Mouse (Mus musculus): ENCODE data around the gene Amer1. TPM values are rescaled to one million over a fixed set of nuclear protein-coding genes. Genes with fewer than 3 reads are reported as not detected.

Amer1 gene
- total RNA-seq (2014; rRNA removed), result 2.8 and 3.0 TPM in 2 replicates
- polyA plus RNA-seq (2012; rRNA removed), result 0.83 and 0.95 TPM in 2 replicates

DNA sequence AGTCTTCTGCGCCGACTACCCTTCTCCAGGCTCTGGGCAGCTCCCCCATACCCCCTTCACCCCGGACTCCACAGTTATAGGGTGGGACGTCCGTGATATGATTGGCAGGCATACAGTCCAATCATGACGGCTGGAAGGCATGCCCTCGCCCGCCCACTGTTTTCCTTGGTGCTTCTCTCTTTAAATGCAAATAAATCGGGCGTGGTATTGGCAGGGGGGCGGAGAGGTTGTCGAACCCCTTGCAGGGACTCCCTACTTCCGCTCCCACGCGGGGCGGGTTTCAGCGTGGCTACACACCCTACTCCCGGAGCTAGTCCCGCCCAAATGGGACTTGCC, at the start of gene Amer1:
Amer1 (minus strand) TSS at position 97 of the 336 bp plus-strand sequence.
- peak; percentile 90 for DNase-seq (ENCODE audit: extremely low read depth, low read depth, low spot score)
- 0 out of 2 replicates have a peak, but pooled peaks have one; percentile 13 for TF ChIP-seq POLR2A (IDR thresholded peaks at IDR 0.05; ENCODE audit: extremely low read depth, insufficient read depth, low read length)
- TF ChIP-seq CTCF (IDR thresholded peaks at IDR 0.05; ENCODE audit: low read depth, low read length), result no peak
- H3K27ac ChIP-seq (replicated peaks; ENCODE audit: insufficient read depth, low read depth, low read length), result peak within 1 kb of the TSS; percentile 82
- H3K4me1 ChIP-seq (ENCODE audit: control insufficient read depth, insufficient read depth, low read length), result no peaks in the 10 kb centered on the region
- H3K36me3 ChIP-seq (ENCODE audit: control insufficient read depth, insufficient read depth, low read length), result no peaks in the 10 kb centered on the region
- no peaks in the 10 kb centered on the region for H3K27me3 ChIP-seq (ENCODE audit: control insufficient read depth, insufficient read depth, low read length)
- under 1% methylated on average over 19 of the region's 19 CpGs for WGBS
- H3K9ac ChIP-seq (ENCODE audit: low read depth, low read length), result peak within 1 kb of the TSS; percentile 78
- H3K4me3 ChIP-seq (ENCODE audit: insufficient read depth, low read depth, low read length), result peak within 1 kb of the TSS; percentile 94
- peaks cover 6% of the 10 kb centered on the region; the same call in 1 of the 2 replicates for H3K79me2 ChIP-seq (ENCODE audit: control insufficient read depth, insufficient read depth, low read length)

GRCm38 (mm10) chrX:95457166-95457565, 12.5 kb upstream of the Amer1 start:
- Histone ChIP-seq H3K79me2 (ENCODE audit: control insufficient read depth, insufficient read depth, low read length) (no peaks in the 10 kb centered on the region), H3K4me3 (ENCODE audit: insufficient read depth, low read depth, low read length) (no peak overlapping the region), H3K36me3 (ENCODE audit: control insufficient read depth, insufficient read depth, low read length) (no peaks in the 10 kb centered on the region), H3K4me1 (ENCODE audit: control insufficient read depth, insufficient read depth, low read length) (no peaks in the 10 kb centered on the region), H3K9ac (ENCODE audit: low read depth, low read length) (no peak overlapping the region), H3K27ac (replicated peaks; ENCODE audit: insufficient read depth, low read depth, low read length) (no peak overlapping the region), H3K27me3 (ENCODE audit: control insufficient read depth, insufficient read depth, low read length) (no peaks in the 10 kb centered on the region)
- 74% methylated on average over 3 of the region's 3 CpGs for WGBS
- no peak for TF ChIP-seq CTCF (IDR thresholded peaks at IDR 0.05; ENCODE audit: low read depth, low read length)
- no peak for TF ChIP-seq POLR2A (IDR thresholded peaks at IDR 0.05; ENCODE audit: extremely low read depth, insufficient read depth, low read length)
- DNase-seq (ENCODE audit: extremely low read depth, low read depth, low spot score), result no peak

- Histone ChIP-seq H3K27ac (replicated peaks; ENCODE audit: insufficient read depth, low read depth, low read length) (no peak overlapping the region), H3K4me1 (ENCODE audit: control insufficient read depth, insufficient read depth, low read length) (no peaks in the 10 kb centered on the region), H3K36me3 (ENCODE audit: control insufficient read depth, insufficient read depth, low read length) (no peaks in the 10 kb centered on the region), H3K27me3 (ENCODE audit: control insufficient read depth, insufficient read depth, low read length) (no peaks in the 10 kb centered on the region), H3K9ac (ENCODE audit: low read depth, low read length) (no peak overlapping the region), H3K4me3 (ENCODE audit: insufficient read depth, low read depth, low read length) (no peak overlapping the region), H3K79me2 (ENCODE audit: control insufficient read depth, insufficient read depth, low read length) (peaks cover 3% of the 10 kb centered on the region; the same call in 1 of the 2 replicates)
- no peak for DNase-seq (ENCODE audit: extremely low read depth, low read depth, low spot score)
- no peak for TF ChIP-seq CTCF (IDR thresholded peaks at IDR 0.05; ENCODE audit: low read depth, low read length)
- TF ChIP-seq POLR2A (IDR thresholded peaks at IDR 0.05; ENCODE audit: extremely low read depth, insufficient read depth, low read length), result no peak
- 79% methylated on average over 2 of the region's 2 CpGs for WGBS
Measured at GRCm38 (mm10) chrX:95445866-95446265, 1.2 kb upstream of the Amer1 start.

- TF ChIP-seq POLR2A (IDR thresholded peaks at IDR 0.05; ENCODE audit: extremely low read depth, insufficient read depth, low read length), result no peak
- TF ChIP-seq CTCF (IDR thresholded peaks at IDR 0.05; ENCODE audit: low read depth, low read length), result no peak
- WGBS, result 23% methylated on average over 3 of the region's 3 CpGs
- Histone ChIP-seq H3K4me3 (ENCODE audit: insufficient read depth, low read depth, low read length) (peak overlapping the region; percentile 94), H3K27me3 (ENCODE audit: control insufficient read depth, insufficient read depth, low read length) (no peaks in the 10 kb centered on the region), H3K36me3 (ENCODE audit: control insufficient read depth, insufficient read depth, low read length) (no peaks in the 10 kb centered on the region), H3K9ac (ENCODE audit: low read depth, low read length) (peak overlapping the region; percentile 44; the same call in 1 of the 2 replicates), H3K4me1 (ENCODE audit: control insufficient read depth, insufficient read depth, low read length) (no peaks in the 10 kb centered on the region), H3K27ac (replicated peaks; ENCODE audit: insufficient read depth, low read depth, low read length) (peak overlapping the region; percentile 50), H3K79me2 (ENCODE audit: control insufficient read depth, insufficient read depth, low read length) (peaks cover 6% of the 10 kb centered on the region; the same call in 1 of the 2 replicates)
- DNase-seq (ENCODE audit: extremely low read depth, low read depth, low spot score), result no peak
Measured at GRCm38 (mm10) chrX:95445141-95445540, 469 bp upstream of the Amer1 start.

GRCm38 (mm10) chrX:95443898-95444775, 535 bp downstream of the Amer1 start:
- Histone ChIP-seq H3K36me3 (ENCODE audit: control insufficient read depth, insufficient read depth, low read length) (no peaks in the 10 kb centered on the region), H3K9ac (ENCODE audit: low read depth, low read length) (peak overlapping the region; percentile 78), H3K4me3 (ENCODE audit: insufficient read depth, low read depth, low read length) (peak overlapping the region; percentile 94), H3K4me1 (ENCODE audit: control insufficient read depth, insufficient read depth, low read length) (no peaks in the 10 kb centered on the region), H3K79me2 (ENCODE audit: control insufficient read depth, insufficient read depth, low read length) (peaks cover 9% of the 10 kb centered on the region; the same call in 1 of the 2 replicates), H3K27ac (replicated peaks; ENCODE audit: insufficient read depth, low read depth, low read length) (peak overlapping the region; percentile 82), H3K27me3 (ENCODE audit: control insufficient read depth, insufficient read depth, low read length) (no peaks in the 10 kb centered on the region)
- TF ChIP-seq POLR2A (IDR thresholded peaks at IDR 0.05; ENCODE audit: extremely low read depth, insufficient read depth, low read length), result no peak
- TF ChIP-seq CTCF (IDR thresholded peaks at IDR 0.05; ENCODE audit: low read depth, low read length), result no peak
- peak; percentile 54 for DNase-seq (ENCODE audit: extremely low read depth, low read depth, low spot score)
- WGBS, result 3% methylated on average over 42 of the region's 42 CpGs

DNA sequence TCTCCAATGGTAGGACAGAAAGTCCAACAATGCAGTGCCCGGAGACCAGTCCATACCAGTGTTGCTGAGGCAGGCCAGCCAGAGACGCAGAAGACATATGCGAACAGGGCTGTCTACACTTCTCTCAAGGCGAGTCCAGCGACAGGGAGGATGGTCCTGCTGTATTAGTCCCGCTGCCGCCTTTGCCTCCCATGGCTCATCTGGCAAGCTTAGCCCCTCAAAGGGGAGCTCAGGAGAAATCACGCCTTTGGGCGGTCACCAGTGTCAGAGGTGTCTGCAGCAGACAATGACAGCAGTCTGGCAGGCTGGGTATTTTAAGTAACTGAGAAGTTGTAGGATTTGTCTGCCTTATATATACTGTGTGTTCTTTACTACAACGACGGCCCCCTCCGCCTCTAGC, 1.3 kb downstream of the Amer1 start:
- Histone ChIP-seq H3K27me3 (ENCODE audit: control insufficient read depth, insufficient read depth, low read length) (no peaks in the 10 kb centered on the region), H3K79me2 (ENCODE audit: control insufficient read depth, insufficient read depth, low read length) (peaks cover 9% of the 10 kb centered on the region; the same call in 1 of the 2 replicates), H3K4me1 (ENCODE audit: control insufficient read depth, insufficient read depth, low read length) (no peaks in the 10 kb centered on the region), H3K27ac (replicated peaks; ENCODE audit: insufficient read depth, low read depth, low read length) (no peak overlapping the region), H3K4me3 (ENCODE audit: insufficient read depth, low read depth, low read length) (no peak overlapping the region), H3K36me3 (ENCODE audit: control insufficient read depth, insufficient read depth, low read length) (no peaks in the 10 kb centered on the region), H3K9ac (ENCODE audit: low read depth, low read length) (no peak overlapping the region)
- TF ChIP-seq CTCF (IDR thresholded peaks at IDR 0.05; ENCODE audit: low read depth, low read length) (no peak), POLR2A (IDR thresholded peaks at IDR 0.05; ENCODE audit: extremely low read depth, insufficient read depth, low read length) (no peak)
- 62% methylated on average over 12 of the region's 12 CpGs for WGBS
- no peak for DNase-seq (ENCODE audit: extremely low read depth, low read depth, low spot score)
